Mouse (Mus musculus) forebrain, embryonic 16.5 days (tissue): Measurements from ENCODE around the gene Akt1. TPM values are rescaled to one million over a fixed set of nuclear protein-coding genes. Genes with fewer than 3 reads are reported as not detected.

Experiments
- ATAC-seq: fragments of 200-750 bp; cut with Nextera tagmentation; 2 replicates; pipeline ENCODE4 v1.8.0; 2017; ENCODE audit warnings: mild to moderate bottlenecking, moderate library complexity
- H3K27ac ChIP-seq: fragments of 300-500 bp; sonication (generic); 2 replicates; pipeline ENCODE4 v1.5.1; 2014; ENCODE audit warnings: low read length, control low read depth
- H3K27me3 ChIP-seq: fragments of 300-500 bp; sonication (generic); replicated peaks from 2 replicates; pipeline ENCODE4 v1.6.1; 2014; ENCODE audit warnings: low read length; ENCODE audit not compliant: control insufficient read depth, insufficient read depth
- H3K36me3 ChIP-seq: fragments of 300-500 bp; sonication (generic); 2 replicates; pipeline ENCODE4 v1.6.1; 2014; ENCODE audit not compliant: control insufficient read depth, insufficient read depth
- H3K4me1 ChIP-seq: fragments of 300-500 bp; sonication (generic); replicated peaks from 2 replicates; pipeline ENCODE4 v1.6.1; 2014; ENCODE audit warnings: low read length; ENCODE audit not compliant: control insufficient read depth, insufficient read depth
- H3K4me2 ChIP-seq: fragments of 300-500 bp; sonication (generic); 2 replicates; pipeline ENCODE4 v1.6.1; 2014; ENCODE audit warnings: mild to moderate bottlenecking, low read length, control low read depth
- H3K4me3 ChIP-seq: fragments of 300-500 bp; sonication (generic); replicated peaks from 2 replicates; pipeline ENCODE4 v1.5.1; 2014; ENCODE audit warnings: mild to moderate bottlenecking, low read length, control low read depth
- H3K9ac ChIP-seq: fragments of 300-500 bp; sonication (generic); replicated peaks from 2 replicates; pipeline ENCODE4 v1.6.1; 2014; ENCODE audit warnings: low read depth, low read length, control low read depth
- H3K9me3 ChIP-seq: fragments of 300-500 bp; sonication (generic); 2 replicates; pipeline ENCODE4 v1.6.1; 2016; ENCODE audit warnings: low read length; ENCODE audit not compliant: control insufficient read depth
- WGBS: fragments of 180-500 bp; shearing (Covaris S2); extraction: QIAGEN DNeasy Blood & Tissue Kit; methylation state at CpG from one replicate; pipeline ENCODE4 v1.1.7; 2014; 5-methylcytosine and 5-hydroxymethylcytosine counted together
- polyA plus RNA-seq: library from polyadenylated mRNA; unstranded; fragments of >200 nt; fragmentation: Nextera tagmentation; extraction: Ambion mirVana; gene quantifications from 2 replicates; pipeline ENCODE4 v1.2.1, GENCODE M21; 2015

Akt1 gene
- polyA plus RNA-seq, 1 experiment from 2014 or later = 57.1 TPM

DNA sequence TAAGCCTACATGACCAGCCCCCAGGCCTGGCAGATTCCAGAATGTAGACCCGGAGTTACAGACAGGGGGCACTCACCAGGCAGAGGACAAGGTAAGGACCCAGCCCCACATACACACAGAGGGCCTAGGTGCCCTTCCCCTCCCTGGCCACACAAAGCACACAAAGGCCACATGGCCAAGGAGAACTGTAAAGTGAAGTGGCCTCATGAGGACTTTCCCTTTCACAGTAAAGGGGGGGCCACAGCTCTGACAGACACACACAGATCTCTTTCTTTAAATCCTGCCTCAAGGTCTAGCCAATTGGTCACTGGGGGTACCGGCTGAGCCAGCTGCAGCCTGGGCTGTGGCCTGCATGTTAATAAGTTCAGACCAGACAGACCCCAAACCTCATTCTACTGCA is 10.6 kb downstream of the Akt1 start:
- Histone ChIP-seq H3K4me2 (peak overlapping the region; percentile 3; the same call in 1 of the 2 replicates), H3K36me3 (peaks cover 16% of the 10 kb centered on the region), H3K9me3 (no peaks in the 10 kb centered on the region), H3K9ac (peak overlapping the region; percentile 50), H3K27ac (peak overlapping the region; percentile 62), H3K4me3 (no peak overlapping the region), H3K4me1 (peaks cover 75% of the 10 kb centered on the region), H3K27me3 (no peaks in the 10 kb centered on the region)
- ATAC-seq = peak; percentile 38
- 6% methylated on average over 2 of the region's 2 CpGs for WGBS

DNA sequence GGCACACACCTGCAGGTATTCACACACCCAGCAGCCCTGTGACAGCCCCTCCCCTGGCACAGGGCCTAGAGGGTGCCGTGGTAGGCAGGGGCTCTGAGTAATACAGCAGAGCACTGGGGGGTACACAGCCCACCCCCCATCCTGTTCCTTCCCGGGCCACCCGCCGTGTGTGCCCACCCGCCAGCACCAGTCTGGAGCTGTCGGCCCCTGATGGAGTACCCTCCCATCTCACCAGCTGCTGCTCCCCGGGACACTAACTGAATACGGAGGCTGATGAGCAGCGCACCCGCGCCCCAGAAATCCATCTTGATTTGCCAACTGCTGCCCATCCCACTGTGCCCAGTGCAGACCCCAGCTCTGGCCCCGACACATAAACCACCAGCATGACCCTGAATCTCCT is 11.0 kb downstream of the Akt1 start:
- 30% methylated on average over 12 of the region's 12 CpGs for WGBS
- Histone ChIP-seq H3K9ac (peak overlapping the region; percentile 50), H3K9me3 (no peaks in the 10 kb centered on the region), H3K27ac (peak overlapping the region; percentile 62), H3K4me2 (peak overlapping the region; percentile 3), H3K27me3 (no peaks in the 10 kb centered on the region), H3K36me3 (peaks cover 17% of the 10 kb centered on the region), H3K4me3 (no peak overlapping the region), H3K4me1 (peaks cover 75% of the 10 kb centered on the region)
- ATAC-seq = peak; percentile 34

DNA sequence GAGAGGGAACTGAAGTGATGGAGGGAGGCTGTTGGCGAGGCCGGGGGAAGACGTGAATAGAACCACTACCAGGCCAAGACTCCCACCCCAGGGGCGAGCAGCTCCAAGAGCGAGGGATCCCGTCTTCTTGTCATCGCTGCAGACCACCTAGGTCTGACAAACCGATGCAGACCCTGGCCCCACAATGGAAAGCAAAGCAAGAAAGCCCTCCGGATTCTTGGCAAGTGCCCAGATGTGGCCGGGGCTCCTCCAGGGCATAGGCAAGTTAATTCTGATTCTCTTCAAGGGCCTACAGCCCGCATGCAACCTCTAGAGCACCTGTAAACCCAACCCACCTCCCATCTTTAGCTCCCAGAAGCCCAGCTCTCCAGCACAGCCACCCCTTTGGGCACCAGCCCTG is 11.4 kb downstream of the Akt1 start:
- no peak overlapping the region for H3K4me3 ChIP-seq
- H3K36me3 ChIP-seq = peaks cover 21% of the 10 kb centered on the region
- no peak for ATAC-seq
- peak overlapping the region; percentile 50 for H3K9ac ChIP-seq
- peaks cover 75% of the 10 kb centered on the region for H3K4me1 ChIP-seq
- H3K9me3 ChIP-seq = no peaks in the 10 kb centered on the region
- H3K4me2 ChIP-seq = peak overlapping the region; percentile 3
- WGBS = 30% methylated on average over 11 of the region's 11 CpGs
- peak overlapping the region; percentile 62 for H3K27ac ChIP-seq
- H3K27me3 ChIP-seq = no peaks in the 10 kb centered on the region

DNA sequence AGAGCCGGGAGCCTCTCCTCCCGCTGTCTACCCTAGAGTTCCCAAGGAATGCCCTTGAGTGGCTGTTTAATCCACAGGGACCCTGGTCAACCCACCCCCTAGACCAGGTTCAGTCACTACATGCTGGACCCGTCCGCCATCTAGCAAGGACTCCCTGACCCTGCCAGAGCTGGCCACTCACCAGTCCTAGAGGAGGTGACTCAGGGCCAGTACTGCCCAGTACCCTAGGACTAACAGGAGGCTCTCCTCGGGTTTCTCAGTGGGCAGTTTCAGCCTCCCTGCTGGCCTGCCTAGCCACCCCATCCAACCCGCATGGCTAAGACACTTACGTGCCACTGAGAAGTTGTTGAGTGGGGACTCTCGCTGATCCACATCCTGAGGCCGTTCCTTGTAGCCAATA is 12.8 kb downstream of the Akt1 start:
- Histone ChIP-seq H3K9me3 (no peaks in the 10 kb centered on the region), H3K4me3 (no peak overlapping the region), H3K4me1 (peaks cover 66% of the 10 kb centered on the region), H3K27ac (peak overlapping the region; percentile 63; the same call in 1 of the 2 replicates), H3K27me3 (no peaks in the 10 kb centered on the region), H3K4me2 (no peak overlapping the region), H3K36me3 (peaks cover 25% of the 10 kb centered on the region), H3K9ac (no peak overlapping the region)
- ATAC-seq = no peak
- 82% methylated on average over 9 of the region's 9 CpGs for WGBS

DNA sequence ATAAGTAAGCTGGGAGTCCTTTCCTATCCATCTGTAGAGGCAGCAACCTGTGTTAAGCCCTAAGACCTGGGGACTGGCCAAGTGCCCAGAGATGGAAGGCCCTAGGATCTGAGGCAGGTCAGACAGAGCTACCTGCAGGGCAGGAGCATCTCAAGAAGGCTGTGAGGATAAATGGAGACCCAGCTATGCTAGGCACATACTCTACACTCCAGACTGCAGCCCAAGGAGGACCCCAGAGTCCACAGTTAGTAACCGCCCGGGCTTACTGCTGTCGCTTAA is 13.4 kb downstream of the Akt1 start:
- Histone ChIP-seq H3K36me3 (peaks cover 29% of the 10 kb centered on the region), H3K27ac (peak overlapping the region; percentile 63)
- WGBS = 67% methylated on average over 3 of the region's 3 CpGs

DNA sequence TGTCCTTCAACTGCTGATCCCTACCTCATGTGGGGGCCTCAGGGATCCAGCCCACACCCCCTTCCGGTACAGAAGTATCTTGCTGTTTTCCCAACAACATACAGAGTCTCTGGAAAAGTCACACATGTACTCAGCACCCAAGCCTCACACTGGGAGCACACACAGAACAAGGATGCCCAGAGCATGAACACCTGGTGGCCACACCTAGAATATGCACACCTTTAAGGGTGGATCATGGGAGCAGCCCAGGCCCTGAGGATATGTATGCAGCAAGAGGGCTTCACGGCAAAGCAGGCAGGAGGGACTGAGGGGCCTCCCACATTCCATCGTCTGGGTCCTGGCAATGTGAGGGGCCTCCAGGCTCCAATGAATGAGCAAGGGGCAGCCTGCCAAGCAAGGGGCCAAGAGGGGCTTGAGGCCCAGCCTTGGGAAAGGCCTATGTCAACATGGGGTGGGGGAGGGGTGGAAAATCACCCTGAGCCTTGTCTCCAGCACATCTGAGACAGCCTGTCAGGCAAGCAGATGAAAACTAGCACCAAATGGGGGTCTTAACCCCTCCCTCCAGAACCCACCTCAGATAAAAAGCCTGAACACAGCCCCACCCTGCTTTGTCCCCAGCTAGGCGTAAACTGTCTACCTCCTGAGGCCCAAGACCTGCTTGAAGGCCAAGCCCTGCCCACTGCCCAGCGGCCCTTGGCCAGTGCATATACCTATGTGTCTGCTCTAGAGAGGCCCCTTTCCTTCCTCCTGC is 13.9 kb downstream of the Akt1 start:
- H3K27ac ChIP-seq = peak overlapping the region; percentile 63
- H3K4me2 ChIP-seq = no peak overlapping the region
- no peak overlapping the region for H3K4me3 ChIP-seq
- H3K27me3 ChIP-seq = no peaks in the 10 kb centered on the region
- H3K36me3 ChIP-seq = peaks cover 33% of the 10 kb centered on the region
- ATAC-seq = peak; percentile 49
- H3K4me1 ChIP-seq = peaks cover 56% of the 10 kb centered on the region
- WGBS = 27% methylated on average over 5 of the region's 5 CpGs
- H3K9ac ChIP-seq = peak overlapping the region; percentile 35; the same call in 1 of the 2 replicates
- no peaks in the 10 kb centered on the region for H3K9me3 ChIP-seq

More for the DNA sequence above, 13.4 kb downstream of the Akt1 start:
- H3K4me1 ChIP-seq = peaks cover 61% of the 10 kb centered on the region
- no peaks in the 10 kb centered on the region for H3K27me3 ChIP-seq
- H3K4me3 ChIP-seq = no peak overlapping the region
- no peaks in the 10 kb centered on the region for H3K9me3 ChIP-seq
- ATAC-seq = no peak
- H3K4me2 ChIP-seq = no peak overlapping the region
- peak overlapping the region; percentile 35; the same call in 1 of the 2 replicates for H3K9ac ChIP-seq

DNA sequence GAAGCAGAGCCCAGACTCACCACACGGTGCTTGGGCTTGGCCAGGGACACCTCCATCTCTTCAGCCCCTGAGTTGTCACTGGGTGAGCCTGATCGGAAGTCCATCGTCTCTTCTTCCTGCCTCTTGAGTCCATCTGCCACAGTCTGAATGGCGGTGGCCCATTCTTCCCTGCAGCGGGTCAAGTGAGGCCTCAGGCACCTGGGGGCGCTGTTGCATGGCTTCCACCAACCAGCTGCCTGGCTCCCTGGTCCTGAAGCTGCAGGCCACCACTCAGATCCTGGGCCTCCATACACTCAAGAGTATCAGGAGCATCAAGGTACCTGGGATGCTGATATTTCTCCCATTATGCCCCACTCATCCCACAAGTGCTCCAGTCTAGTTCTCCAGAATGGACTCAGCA is 15.6 kb downstream of the Akt1 start:
- ATAC-seq = no peak
- 84% methylated on average over 6 of the region's 6 CpGs for WGBS
- Histone ChIP-seq H3K9me3 (no peaks in the 10 kb centered on the region), H3K4me3 (no peak overlapping the region), H3K9ac (no peak overlapping the region), H3K36me3 (peaks cover 33% of the 10 kb centered on the region), H3K27me3 (no peaks in the 10 kb centered on the region), H3K4me1 (peaks cover 39% of the 10 kb centered on the region), H3K27ac (no peak overlapping the region), H3K4me2 (no peak overlapping the region)

DNA sequence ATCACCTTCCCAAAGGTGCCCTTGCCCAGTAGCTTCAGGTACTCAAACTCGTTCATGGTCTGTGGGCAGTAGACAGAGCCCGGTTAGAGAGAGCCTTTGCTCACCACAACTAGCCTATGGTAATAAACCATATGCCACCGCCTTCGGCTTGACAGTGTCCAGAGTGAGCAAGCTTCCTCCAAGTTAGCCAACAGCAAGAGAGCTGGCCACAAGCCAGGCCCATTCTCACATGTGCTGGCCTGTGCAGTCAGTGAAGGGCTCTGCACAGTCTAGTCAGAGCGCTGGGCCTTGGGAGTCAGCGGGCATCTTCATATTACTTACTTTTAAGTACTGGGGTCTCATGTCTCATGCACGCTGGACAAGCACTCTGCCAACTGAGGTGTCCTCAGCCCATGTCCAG is 16.1 kb downstream of the Akt1 start:
- Histone ChIP-seq H3K9me3 (no peaks in the 10 kb centered on the region), H3K27me3 (no peaks in the 10 kb centered on the region), H3K4me1 (peaks cover 34% of the 10 kb centered on the region), H3K4me2 (no peak overlapping the region), H3K36me3 (peaks cover 33% of the 10 kb centered on the region), H3K27ac (no peak overlapping the region), H3K4me3 (no peak overlapping the region), H3K9ac (no peak overlapping the region)
- 90% methylated on average over 7 of the region's 7 CpGs for WGBS
- ATAC-seq = no peak

DNA sequence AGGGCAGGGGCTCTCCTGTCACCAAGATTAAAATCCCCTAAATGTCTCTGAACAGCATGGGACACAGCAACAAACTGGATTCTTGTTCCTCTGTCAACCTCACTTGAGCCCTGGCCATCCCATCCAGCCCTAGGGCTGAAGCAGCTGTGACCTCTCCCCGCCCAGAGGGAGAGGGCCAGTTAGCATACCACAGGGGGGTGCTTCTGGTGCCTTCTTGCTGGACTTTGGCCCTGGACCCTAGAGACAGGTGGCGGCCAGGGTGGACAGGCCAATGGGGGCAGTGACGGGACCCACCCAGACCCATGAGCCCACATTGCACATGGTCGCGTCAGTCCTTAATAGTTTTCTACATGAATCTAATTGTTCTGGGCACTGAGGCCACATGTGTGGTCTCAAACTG is 20.6 kb downstream of the Akt1 start:
- H3K4me1 ChIP-seq = no peaks in the 10 kb centered on the region
- 82% methylated on average over 5 of the region's 5 CpGs for WGBS
- no peak for ATAC-seq
- no peak overlapping the region for H3K27ac ChIP-seq
- peaks cover 26% of the 10 kb centered on the region for H3K36me3 ChIP-seq
- H3K9me3 ChIP-seq = no peaks in the 10 kb centered on the region
- H3K9ac ChIP-seq = no peak overlapping the region
- no peak overlapping the region for H3K4me2 ChIP-seq
- no peaks in the 10 kb centered on the region for H3K27me3 ChIP-seq
- no peak overlapping the region for H3K4me3 ChIP-seq
